Mouse (Mus musculus): Measurements from ENCODE around the gene 4931406P16Rik.
A peak's percentile ranks its signal among the peaks of the same experiment; 100 is the strongest.
"Not testable (repeated sequence)": the region's sequence is repeated elsewhere in the genome, so short reads cannot be mapped to it uniquely, and the experiment has no call there.

Gene 4931406P16Rik

GRCm38 (mm10) chr7:34313443-34313875 lies at the start of gene 4931406P16Rik:
TSS of gene 4931406P16Rik (minus strand) at chr7:34313551.
- DNase-seq, result peak; percentile 85 to 94

GRCm38 (mm10) chr7:34355629-34356028 lies 42.3 kb upstream of the 4931406P16Rik start:
- DNase-seq, result no peak

GRCm38 (mm10) chr7:34351997-34352396 lies 38.6 kb upstream of the 4931406P16Rik start:
- peak in 1 of 2 experiments; percentile 59 for DNase-seq

- DNase-seq, result no peak
Observed at GRCm38 (mm10) chr7:34350166-34350565, 36.8 kb upstream of the 4931406P16Rik start.

GRCm38 (mm10) chr7:34348011-34348410 lies 34.7 kb upstream of the 4931406P16Rik start:
- no peak for DNase-seq

GRCm38 (mm10) chr7:34347041-34347440 lies 33.7 kb upstream of the 4931406P16Rik start:
- DNase-seq, result no peak

- DNase-seq, result no peak
Observed at GRCm38 (mm10) chr7:34346505-34346904, 33.2 kb upstream of the 4931406P16Rik start.

GRCm38 (mm10) chr7:34342040-34342793 lies 28.9 kb upstream of the 4931406P16Rik start:
- DNase-seq, result peak in 1 of 2 experiments; percentile 20

- DNase-seq, result no peak
Observed at GRCm38 (mm10) chr7:34340841-34341240, 27.5 kb upstream of the 4931406P16Rik start.

- DNase-seq, result no peak
Observed at GRCm38 (mm10) chr7:34339164-34339489, 25.8 kb upstream of the 4931406P16Rik start.

- DNase-seq, result no peak
Observed at GRCm38 (mm10) chr7:34338445-34339163, 25.3 kb upstream of the 4931406P16Rik start.

GRCm38 (mm10) chr7:34337268-34337667 lies 23.9 kb upstream of the 4931406P16Rik start:
- no peak for DNase-seq

GRCm38 (mm10) chr7:34336545-34336944 lies 23.2 kb upstream of the 4931406P16Rik start:
- DNase-seq, result not testable (repeated sequence)

- DNase-seq, result peak; percentile 36 to 47
Observed at GRCm38 (mm10) chr7:34327493-34327892, 14.1 kb upstream of the 4931406P16Rik start.

- no peak for DNase-seq
Observed at GRCm38 (mm10) chr7:34324857-34325256, 11.5 kb upstream of the 4931406P16Rik start.

- no peak for DNase-seq
Observed at GRCm38 (mm10) chr7:34324005-34324404, 10.7 kb upstream of the 4931406P16Rik start.

GRCm38 (mm10) chr7:34323351-34323750 lies 10.0 kb upstream of the 4931406P16Rik start:
- DNase-seq, result no peak

GRCm38 (mm10) chr7:34321958-34322357 lies 8.6 kb upstream of the 4931406P16Rik start:
- DNase-seq, result no peak

GRCm38 (mm10) chr7:34321119-34321518 lies 7.8 kb upstream of the 4931406P16Rik start:
- DNase-seq, result no peak

- no peak for DNase-seq
Observed at GRCm38 (mm10) chr7:34319957-34320356, 6.6 kb upstream of the 4931406P16Rik start.

- peak; percentile 51 to 57 for DNase-seq
Observed at GRCm38 (mm10) chr7:34319123-34319522, 5.8 kb upstream of the 4931406P16Rik start.

GRCm38 (mm10) chr7:34317901-34318476 lies 4.6 kb upstream of the 4931406P16Rik start:
- peak in 1 of 2 experiments; percentile 61 for DNase-seq

GRCm38 (mm10) chr7:34312786-34313442 lies 437 bp downstream of the 4931406P16Rik start:
- DNase-seq, result peak; percentile 84 to 86

Data from kidney, postnatal 36 days (tissue).